Mouse (Mus musculus) kidney, embryonic 16.5 days (tissue): ENCODE measurements around the gene Gm7534. TPM values are rescaled to one million over a fixed set of nuclear protein-coding genes. Genes with fewer than 3 reads are reported as not detected.
A peak's percentile ranks its signal among the peaks of the same experiment; 100 is the strongest.

Experiments
- ATAC-seq: fragments of 200-750 bp; cut with Nextera tagmentation; 2 replicates; pipeline ENCODE4 v1.8.0; 2017; ENCODE audit warnings: moderate TSS enrichment; ENCODE audit not compliant: low FRiP score, low TSS enrichment
- H3K27ac ChIP-seq: fragments of 300-500 bp; sonication (generic); 2 replicates; pipeline ENCODE4 v1.5.1; 2014; ENCODE audit warnings: low read length
- H3K27me3 ChIP-seq: fragments of 300-500 bp; sonication (generic); 2 replicates; pipeline ENCODE4 v1.6.1; 2014; ENCODE audit warnings: low read length, control low read depth, mixed read lengths; ENCODE audit not compliant: insufficient read depth
- H3K36me3 ChIP-seq: fragments of 300-500 bp; sonication (generic); 2 replicates; pipeline ENCODE4 v1.6.1; 2014; ENCODE audit warnings: low read length, control low read depth, mixed read lengths; ENCODE audit not compliant: insufficient read depth
- H3K4me1 ChIP-seq: fragments of 300-500 bp; sonication (generic); 2 replicates; pipeline ENCODE4 v1.6.1; 2014; ENCODE audit warnings: low read length, control low read depth, mixed read lengths; ENCODE audit not compliant: insufficient read depth
- H3K4me2 ChIP-seq: fragments of 300-500 bp; sonication (generic); replicated peaks from 2 replicates; pipeline ENCODE4 v1.6.1; 2014; ENCODE audit warnings: low read depth, low read length
- H3K4me3 ChIP-seq: fragments of 300-500 bp; sonication (generic); 2 replicates; pipeline ENCODE4 v1.5.1; 2014; ENCODE audit warnings: mild to moderate bottlenecking, low read length
- H3K9ac ChIP-seq: fragments of 300-500 bp; sonication (generic); replicated peaks from 2 replicates; pipeline ENCODE4 v1.6.1; 2014; ENCODE audit warnings: low read length
- H3K9me3 ChIP-seq: fragments of 300-500 bp; sonication (generic); 2 replicates; pipeline ENCODE4 v1.6.1; 2016; ENCODE audit warnings: low read length, control low read depth
- WGBS: fragments of 180-500 bp; shearing (Covaris S2); extraction: QIAGEN DNeasy Blood & Tissue Kit; methylation state at CpG from one replicate; pipeline ENCODE4 v1.1.7; 2014; 5-methylcytosine and 5-hydroxymethylcytosine counted together
- polyA plus RNA-seq: library from polyadenylated mRNA; unstranded; fragments of >200 nt; fragmentation: Nextera tagmentation; extraction: Ambion mirVana; gene quantifications from 2 replicates; pipeline ENCODE4 v1.2.1, GENCODE M21; 2015

Gene Gm7534
- polyA plus RNA-seq, 1 experiment from 2014 or later: 0.25 TPM

GRCm38 (mm10) chr4:134245148-134245843 is 42.5 kb upstream of the Gm7534 start, which contains the start of gene Zfp593:
Gene Zfp593, minus strand, starts transcription at chr4:134245592.
- Histone ChIP-seq H3K4me1 (peaks cover 27% of the 10 kb centered on the region), H3K4me2 (peak within 1 kb of the TSS; percentile 95), H3K27ac (no peak within 1 kb of the TSS), H3K36me3 (0 out of 2 replicates have a peak, but pooled peaks cover 5% of the 10 kb centered on the region), H3K9ac (peak within 1 kb of the TSS; percentile 81), H3K9me3 (no peaks in the 10 kb centered on the region), H3K4me3 (peak within 1 kb of the TSS; percentile 79), H3K27me3 (peaks cover 28% of the 10 kb centered on the region)
- peak; percentile 72 for ATAC-seq
- WGBS: under 1% methylated on average over 60 of the region's 60 CpGs

- Histone ChIP-seq H3K27ac (no peak within 1 kb of the TSS), H3K36me3 (0 out of 2 replicates have a peak, but pooled peaks cover 5% of the 10 kb centered on the region), H3K9me3 (no peaks in the 10 kb centered on the region), H3K4me2 (peak within 1 kb of the TSS; percentile 95), H3K9ac (peak within 1 kb of the TSS; percentile 81), H3K4me1 (peaks cover 19% of the 10 kb centered on the region), H3K4me3 (peak within 1 kb of the TSS; percentile 79; the same call in 1 of the 2 replicates), H3K27me3 (peaks cover 18% of the 10 kb centered on the region)
- 91% methylated on average over 17 of the region's 17 CpGs for WGBS
- ATAC-seq: no peak
These were observed 40.9 kb upstream of the Gm7534 start, which contains the start of gene E130218I03Rik for GRCm38 (mm10) chr4:134243516-134244250. Gene E130218I03Rik, plus strand, starts transcription at chr4:134243662.

- H3K4me1 ChIP-seq: peaks cover 18% of the 10 kb centered on the region
- peaks cover 4% of the 10 kb centered on the region; the same call in 1 of the 2 replicates for H3K27me3 ChIP-seq
- ATAC-seq: no peak
- peak overlapping the region; percentile 62 for H3K9ac ChIP-seq
- H3K9me3 ChIP-seq: no peaks in the 10 kb centered on the region
- 0 out of 2 replicates have a peak, but pooled peaks cover 1% of the 10 kb centered on the region for H3K36me3 ChIP-seq
- no peak overlapping the region for H3K27ac ChIP-seq
- peak overlapping the region; percentile 55 for H3K4me2 ChIP-seq
- peak overlapping the region; percentile 43 for H3K4me3 ChIP-seq
- WGBS: 9% methylated on average over 10 of the region's 10 CpGs
These were observed 35.9 kb upstream of the Gm7534 start for GRCm38 (mm10) chr4:134238686-134239085.

GRCm38 (mm10) chr4:134238279-134238651 is 35.5 kb upstream of the Gm7534 start, which contains the start of gene Cnksr1:
Gene Cnksr1, minus strand, starts transcription at chr4:134238399.
- peak within 1 kb of the TSS; percentile 55 for H3K27ac ChIP-seq
- under 1% methylated on average over 18 of the region's 18 CpGs for WGBS

GRCm38 (mm10) chr4:134237582-134238278 is 34.9 kb upstream of the Gm7534 start:
- Histone ChIP-seq H3K27me3 (peaks cover 4% of the 10 kb centered on the region; the same call in 1 of the 2 replicates), H3K9me3 (no peaks in the 10 kb centered on the region), H3K27ac (peak overlapping the region; percentile 55), H3K36me3 (no peaks in the 10 kb centered on the region), H3K9ac (peak overlapping the region; percentile 62), H3K4me1 (peaks cover 18% of the 10 kb centered on the region), H3K4me3 (peak overlapping the region; percentile 43), H3K4me2 (peak overlapping the region; percentile 55)
- peak; percentile 47 for ATAC-seq
- WGBS: 27% methylated on average over 19 of the region's 19 CpGs

More at GRCm38 (mm10) chr4:134238279-134238651, 35.5 kb upstream of the Gm7534 start, which contains the start of gene Cnksr1:
- H3K9me3 ChIP-seq: no peaks in the 10 kb centered on the region
- peak within 1 kb of the TSS; percentile 62 for H3K9ac ChIP-seq
- H3K4me2 ChIP-seq: peak within 1 kb of the TSS; percentile 55
- peak within 1 kb of the TSS; percentile 43 for H3K4me3 ChIP-seq
- H3K4me1 ChIP-seq: peaks cover 18% of the 10 kb centered on the region
- H3K36me3 ChIP-seq: no peaks in the 10 kb centered on the region
- ATAC-seq: peak; percentile 91
- peaks cover 4% of the 10 kb centered on the region; the same call in 1 of the 2 replicates for H3K27me3 ChIP-seq

- no peak overlapping the region for H3K9ac ChIP-seq
- no peak overlapping the region for H3K27ac ChIP-seq
- 77% methylated on average over 5 of the region's 5 CpGs for WGBS
- H3K4me1 ChIP-seq: peaks cover 18% of the 10 kb centered on the region
- H3K4me2 ChIP-seq: no peak overlapping the region
- no peak for ATAC-seq
- peaks cover 4% of the 10 kb centered on the region; the same call in 1 of the 2 replicates for H3K27me3 ChIP-seq
- H3K4me3 ChIP-seq: no peak overlapping the region
- H3K9me3 ChIP-seq: no peaks in the 10 kb centered on the region
- no peaks in the 10 kb centered on the region for H3K36me3 ChIP-seq
These were observed 32.1 kb upstream of the Gm7534 start for GRCm38 (mm10) chr4:134234876-134235275.

- no peak overlapping the region for H3K27ac ChIP-seq
- H3K27me3 ChIP-seq: no peaks in the 10 kb centered on the region
- WGBS: 25% methylated on average over 8 of the region's 8 CpGs
- H3K9me3 ChIP-seq: no peaks in the 10 kb centered on the region
- H3K4me2 ChIP-seq: no peak overlapping the region
- no peak overlapping the region for H3K9ac ChIP-seq
- no peaks in the 10 kb centered on the region for H3K36me3 ChIP-seq
- peaks cover 8% of the 10 kb centered on the region; the same call in 1 of the 2 replicates for H3K4me1 ChIP-seq
- ATAC-seq: no peak
- no peak overlapping the region for H3K4me3 ChIP-seq
These were observed 27.6 kb upstream of the Gm7534 start for GRCm38 (mm10) chr4:134230431-134230830.

GRCm38 (mm10) chr4:134227194-134227593 is 24.4 kb upstream of the Gm7534 start, which contains the start of gene Catsper4:
Gene Catsper4, minus strand, starts transcription at chr4:134227383.
- H3K27ac ChIP-seq: no peak within 1 kb of the TSS
- peaks cover 18% of the 10 kb centered on the region for H3K4me1 ChIP-seq
- WGBS: 63% methylated on average over 8 of the region's 8 CpGs
- H3K9me3 ChIP-seq: no peaks in the 10 kb centered on the region
- H3K9ac ChIP-seq: no peak within 1 kb of the TSS
- no peak for ATAC-seq
- H3K4me2 ChIP-seq: no peak within 1 kb of the TSS
- H3K27me3 ChIP-seq: no peaks in the 10 kb centered on the region
- H3K36me3 ChIP-seq: no peaks in the 10 kb centered on the region
- H3K4me3 ChIP-seq: no peak within 1 kb of the TSS
